Mouse (Mus musculus): ENCODE measurements around the gene Olfr1247.
"Not testable (repeated sequence)": the region's sequence is repeated elsewhere in the genome, so short reads cannot be mapped to it uniquely, and the experiment has no call there.

Olfr1247 gene

DNA sequence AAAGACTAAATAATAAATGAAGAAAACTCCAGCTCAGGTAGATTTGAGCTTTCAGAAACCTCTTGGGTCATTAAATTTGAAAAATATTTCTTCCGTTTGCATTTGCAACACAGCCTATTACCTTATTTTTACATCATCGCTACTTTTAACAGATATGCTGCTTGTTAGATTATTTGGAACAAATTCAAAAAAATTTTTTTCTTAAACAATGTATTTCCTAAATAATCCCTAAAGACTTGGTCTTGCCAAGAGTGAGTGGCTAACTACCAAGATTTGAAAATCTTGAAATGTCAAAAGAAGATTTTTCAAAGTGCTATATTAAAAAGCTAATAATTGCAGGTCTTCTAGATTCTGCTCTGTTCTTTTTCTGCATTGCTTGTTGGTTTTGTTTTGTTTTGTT is at the start of gene Olfr1247:
Olfr1247 (minus strand) TSS at position 101 of the 400 bp plus-strand sequence.
- DNase-seq (ENCODE audit: low spot score), result no peak

DNA sequence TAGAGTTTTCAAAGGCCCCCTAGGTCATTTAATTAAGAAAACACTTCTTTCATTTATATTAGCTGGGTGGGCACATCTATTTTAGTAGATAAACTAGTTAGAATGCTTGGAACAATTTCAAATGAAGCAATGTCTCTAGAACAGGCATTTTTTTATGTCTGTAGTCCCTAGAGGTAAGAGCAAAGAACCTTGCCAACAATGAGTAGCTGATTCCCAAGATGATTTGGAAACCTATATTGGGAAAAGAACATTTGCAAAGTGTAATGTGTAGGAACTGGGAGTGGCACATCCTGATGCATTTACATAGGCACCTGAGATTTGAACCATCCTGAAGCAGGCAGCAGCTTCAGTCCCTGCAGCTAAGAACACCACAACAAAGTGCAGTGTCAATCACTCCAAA is 47.4 kb upstream of the Olfr1247 start, which contains the start of gene Olfr1250:
Olfr1250 (minus strand) TSS at position 101 of the 400 bp plus-strand sequence.
- no peak for DNase-seq (ENCODE audit: low spot score)

DNA sequence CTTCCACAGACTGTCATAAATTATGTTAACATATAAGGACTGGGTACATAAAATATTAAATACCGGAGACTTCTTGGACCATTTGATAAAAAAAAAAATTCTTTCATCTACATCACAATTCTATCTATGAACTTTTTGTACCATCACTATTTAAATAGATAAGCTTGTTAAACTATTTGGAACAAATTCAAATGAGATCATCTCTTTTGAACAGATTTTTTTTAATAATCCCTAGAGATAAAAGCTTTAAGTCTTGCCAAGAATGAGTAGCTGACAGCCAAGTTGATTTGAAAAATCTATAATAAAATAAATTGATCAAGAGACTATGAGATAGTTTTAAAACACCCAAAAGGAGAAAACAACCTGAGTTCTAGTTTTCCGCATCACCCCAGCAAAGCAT is 21.0 kb upstream of the Olfr1247 start, which contains the start of gene Olfr1249:
Olfr1249 (minus strand) TSS at position 101 of the 400 bp plus-strand sequence.
- DNase-seq (ENCODE audit: low spot score), result no peak

DNA sequence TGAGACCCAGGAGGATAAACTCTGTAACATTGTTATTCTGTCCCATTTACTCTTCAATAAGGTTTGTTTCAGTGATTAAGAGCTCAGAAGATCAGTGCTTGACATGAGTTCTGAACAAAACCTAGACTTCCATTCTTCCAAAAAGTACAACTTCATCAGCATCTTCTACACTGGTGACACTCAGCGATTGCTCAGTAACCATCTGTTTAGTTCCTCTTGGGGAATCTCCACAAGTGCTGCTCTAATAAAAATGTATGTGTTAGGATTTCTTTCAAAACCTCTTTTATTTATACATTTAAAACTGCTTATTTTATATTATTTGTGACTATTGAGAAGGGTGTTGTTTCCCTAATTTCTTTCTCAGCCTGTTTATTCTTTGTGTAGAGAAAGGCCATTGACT is 4.2 kb upstream of the Olfr1247 start, which contains the start of gene Olfr1248:
Olfr1248 (minus strand) TSS at position 101 of the 400 bp plus-strand sequence.
- DNase-seq (ENCODE audit: low spot score), result not testable (repeated sequence)

DNA sequence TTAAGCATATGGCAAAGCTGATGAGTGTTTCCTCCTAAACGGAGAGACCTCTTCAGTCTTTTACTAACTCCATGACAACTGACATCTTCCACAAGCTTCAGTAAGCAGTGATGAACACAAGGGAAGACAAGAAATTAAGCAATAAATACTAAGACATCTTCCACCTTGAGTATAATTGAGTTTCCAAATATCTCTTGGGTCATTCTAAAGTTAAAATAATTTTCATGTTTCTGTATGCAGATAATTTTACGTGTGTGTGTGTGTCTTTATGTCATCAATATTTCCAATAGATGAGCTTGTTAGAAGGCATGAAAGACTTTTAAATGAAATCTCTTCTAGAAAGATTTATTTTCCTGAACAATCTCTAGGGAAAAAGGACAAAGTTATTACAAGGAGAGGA is 20.9 kb downstream of the Olfr1247 start, which contains the start of gene Olfr1246:
Olfr1246 (minus strand) TSS at position 101 of the 400 bp plus-strand sequence.
- DNase-seq (ENCODE audit: low spot score), result no peak

DNA sequence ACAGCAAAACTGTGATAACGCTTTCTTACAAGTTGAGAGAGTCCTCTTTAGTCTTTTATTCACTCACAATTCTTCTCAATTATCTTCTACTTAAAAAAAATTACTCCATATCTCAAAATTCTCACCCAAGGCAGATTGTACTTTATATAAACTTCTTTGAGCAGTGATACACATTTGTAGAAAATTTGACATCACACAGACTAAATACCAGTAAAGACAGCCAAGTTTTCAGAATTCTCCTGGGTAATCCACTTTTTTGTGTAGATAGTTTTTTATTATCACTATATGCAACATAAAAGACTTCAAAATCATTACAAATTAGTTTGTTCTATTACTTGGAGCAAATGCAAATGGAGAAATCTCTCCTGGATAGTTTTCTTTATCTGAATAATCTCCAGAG is 35.6 kb downstream of the Olfr1247 start, which contains the start of gene Olfr1245:
Olfr1245 (minus strand) TSS at position 101 of the 400 bp plus-strand sequence.
- no peak for DNase-seq (ENCODE audit: low spot score)

DNA sequence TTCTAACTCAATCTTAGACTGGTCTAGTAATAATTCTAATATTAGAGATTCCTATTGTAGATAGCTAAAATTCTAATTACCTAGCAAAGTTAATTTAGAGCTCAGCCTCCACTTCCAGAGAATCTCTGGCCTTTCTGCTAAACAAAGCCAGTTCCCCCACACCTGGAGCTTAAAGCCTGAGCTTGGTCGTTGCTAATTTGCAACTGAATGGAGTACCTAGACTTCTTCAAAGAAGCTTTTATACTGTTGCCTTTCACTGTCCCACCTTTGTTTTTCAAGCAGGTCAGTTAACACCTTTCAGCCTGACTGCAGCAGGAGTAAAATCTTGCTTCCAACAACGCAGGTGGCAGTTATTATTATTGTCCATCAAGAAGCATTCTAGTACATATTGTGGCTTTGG is 51.2 kb downstream of the Olfr1247 start:
- not testable (repeated sequence) for DNase-seq (ENCODE audit: low spot score)
